Mouse (Mus musculus): ENCODE results near the gene Stac2. TPM values are rescaled to one million over a fixed set of nuclear protein-coding genes. Genes with fewer than 3 reads are reported as not detected.

Gene Stac2
- polyA plus RNA-seq (2012; rRNA removed; ENCODE audit: low replicate concordance): 4.1 and 6.6 TPM in 2 replicates

GRCm38 (mm10) chr11:98052989-98053834 is at the start of gene Stac2:
Gene Stac2 (minus strand): TSS chr11:98053462.

GRCm38 (mm10) chr11:98026570-98027296 is 26.5 kb downstream of the Stac2 start, which contains the start of gene Rpl19:
Gene Rpl19 (plus strand): TSS chr11:98026710.

GRCm38 (mm10) chr11:98022555-98023371 is 30.5 kb downstream of the Stac2 start, which contains the start of gene Cacnb1:
Gene Cacnb1 (minus strand): TSS chr11:98023034.

GRCm38 (mm10) chr11:97995564-97996288 is 57.5 kb downstream of the Stac2 start, which contains the start of gene Arl5c:
Gene Arl5c (minus strand): TSS chr11:97996181.

Other genes with a start within 250 kb of the Stac2 start
- 2.9 and 3.3 TPM in 2 replicates for gene B230217C12Rik, start 212.7 kb downstream of the Stac2 start, polyA plus RNA-seq (2012; rRNA removed; ENCODE audit: low replicate concordance)
- gene Fbxo47, start 169.3 kb downstream of the Stac2 start, polyA plus RNA-seq (2012; rRNA removed; ENCODE audit: low replicate concordance): 0.19 and 1.0 TPM in 2 replicates
- gene Plxdc1, start 67.0 kb downstream of the Stac2 start, polyA plus RNA-seq (2012; rRNA removed; ENCODE audit: low replicate concordance): 5.7 TPM in 2 replicates
- gene Arl5c, start 57.3 kb downstream of the Stac2 start, polyA plus RNA-seq (2012; rRNA removed; ENCODE audit: low replicate concordance): 11.4 and 12.9 TPM in 2 replicates
- 17.6 and 54.6 TPM in 2 replicates for gene Cacnb1, start 30.4 kb downstream of the Stac2 start, polyA plus RNA-seq (2012; rRNA removed; ENCODE audit: low replicate concordance)
- 426 and 586 TPM in 2 replicates for gene Rpl19, start 26.8 kb downstream of the Stac2 start, polyA plus RNA-seq (2012; rRNA removed; ENCODE audit: low replicate concordance)
- 26.5 and 27.7 TPM in 2 replicates for gene Fbxl20, start 96.9 kb upstream of the Stac2 start, polyA plus RNA-seq (2012; rRNA removed; ENCODE audit: low replicate concordance)
- gene Med1, start 139.8 kb upstream of the Stac2 start, polyA plus RNA-seq (2012; rRNA removed; ENCODE audit: low replicate concordance): 9.8 and 16.1 TPM in 2 replicates
- gene Cdk12, start 149.6 kb upstream of the Stac2 start, polyA plus RNA-seq (2012; rRNA removed; ENCODE audit: low replicate concordance): 12.6 and 17.2 TPM in 2 replicates

All from mammary gland, adult 2 months (tissue).